Mouse (Mus musculus) retina, adult 2 months (tissue): Measurements from ENCODE around the gene Sema4g.

Experiments
- DNase-seq: peaks from one replicate; pipeline ENCODE4 v3.0.0-alpha.2; 2012; ENCODE audit warnings: low read depth, low spot score

The Sema4g gene

DNA sequence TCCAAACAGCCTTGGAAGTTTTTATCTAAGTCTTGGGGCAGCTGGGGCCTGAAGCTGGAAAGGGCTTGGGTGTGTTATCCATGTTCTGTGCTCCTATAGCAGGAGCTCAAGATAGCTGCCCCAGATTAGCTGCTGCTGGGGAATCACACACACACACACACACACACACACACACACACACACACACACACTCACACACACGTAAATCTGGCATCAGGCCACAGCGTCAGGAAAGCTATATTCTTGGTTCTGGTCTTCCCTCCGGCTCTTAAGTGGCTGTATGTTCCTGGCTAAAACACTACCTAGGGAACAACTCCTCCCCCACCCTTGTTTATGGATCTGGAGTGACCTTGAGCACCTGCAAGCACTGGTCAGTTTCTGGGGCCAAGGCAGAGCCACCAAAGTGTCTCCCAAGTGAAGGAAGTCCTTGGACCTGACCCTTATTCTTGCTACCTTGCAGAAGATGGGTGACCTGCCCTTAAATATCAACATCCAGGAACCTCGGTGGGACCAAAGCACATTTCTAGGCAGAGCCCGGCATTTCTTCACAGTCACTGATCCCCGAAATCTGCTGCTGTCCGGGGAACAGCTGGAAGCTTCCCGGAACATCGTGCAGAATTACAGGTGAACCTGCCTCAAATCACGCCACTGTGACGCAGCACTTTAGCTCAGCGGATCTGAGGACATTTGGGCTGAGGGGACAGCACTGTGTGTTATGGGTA lies 59.9 kb downstream of the Sema4g start:
- DNase-seq, result no peak

- no peak for DNase-seq
Observed at GRCm38 (mm10) chr19:45049523-45049922, 60.6 kb downstream of the Sema4g start.
